In genomic region chr11:120550810-120551440, GRCm38 (mm10) we compare ENCODE assay signal across 9 mouse cellular contexts. TPM values are rescaled to one million over a fixed set of nuclear protein-coding genes. Genes with fewer than 3 reads are reported as not detected.
DNase-seq lines count a peak whose midpoint lies in the region; ATAC-seq and TF ChIP-seq lines count a peak whose summit lies in the region.
"Had no signal": no experiment of that assay in that cellular context is flagged by ENCODE, and none has a peak within 500 bp of the region (broad histone marks: within the 10 kb centered on the region; RNA-seq: fewer than 3 reads in every experiment).

Ppp1r27 (minus strand) TSS chr11:120551132.

- H3K27me3 ChIP-seq in heart, embryonic 12.5 days (replicated peaks), result no peaks in the 10 kb centered on the region
- H3K27me3 ChIP-seq in G1E (ENCODE audit: insufficient read depth, low read length), result peaks cover 16% of the 10 kb centered on the region
- no peaks in the 10 kb centered on the region for H3K27me3 ChIP-seq in liver, embryonic 16.5 days (ENCODE audit: control insufficient read depth, insufficient read depth, low read depth, low read length)

- no peak for DNase-seq in heart, adult 18-20 months
- no peak for DNase-seq in G1E (ENCODE audit: low spot score)
- DNase-seq in gastrocnemius, postnatal 25 days, result peak; percentile 68
- no peak for DNase-seq in right cerebral cortex, adult 2 months (ENCODE audit: low spot score in 2 of 2)
- DNase-seq in layer of hippocampus, adult 9-11 months, result no peak
- no peak for DNase-seq in kidney, adult 8-10 months

- H3K27ac ChIP-seq in heart, embryonic 12.5 days (ENCODE audit: poor library complexity, severe bottlenecking), result peak within 1 kb of the TSS; percentile 97; the same call in 1 of the 2 replicates
- no peak within 1 kb of the TSS for H3K27ac ChIP-seq in liver, embryonic 16.5 days (ENCODE audit: low read length)

- TF ChIP-seq CTCF in G1E (IDR thresholded peaks at IDR 0.05; ENCODE audit: low read depth, low read length), result no peak

- peak within 1 kb of the TSS; percentile 98 for H3K9ac ChIP-seq in heart, embryonic 12.5 days
- peak within 1 kb of the TSS; percentile 93 for H3K9ac ChIP-seq in liver, embryonic 16.5 days (ENCODE audit: low read depth, low read length)

- no peaks in the 10 kb centered on the region for H3K9me3 ChIP-seq in heart, embryonic 12.5 days (replicated peaks)
- H3K9me3 ChIP-seq in G1E (replicated peaks), result no peaks in the 10 kb centered on the region
- no peaks in the 10 kb centered on the region for H3K9me3 ChIP-seq in liver, embryonic 16.5 days (replicated peaks; ENCODE audit: control insufficient read depth, low read length)

- peaks cover 3% of the 10 kb centered on the region; the same call in 1 of the 2 replicates for H3K36me3 ChIP-seq in heart, embryonic 12.5 days
- peaks cover 39% of the 10 kb centered on the region for H3K36me3 ChIP-seq in G1E (replicated peaks)
- no peaks in the 10 kb centered on the region for H3K36me3 ChIP-seq in liver, embryonic 16.5 days (ENCODE audit: control insufficient read depth, insufficient read depth)

- 92% methylated on average over 28 of the region's 28 CpGs for WGBS in heart, embryonic 12.5 days
- WGBS in liver, embryonic 16.5 days (ENCODE audit: insufficient replicate concordance), result 89% methylated on average over 28 of the region's 28 CpGs

- peaks cover 40% of the 10 kb centered on the region for H3K4me1 ChIP-seq in heart, embryonic 12.5 days (replicated peaks)
- peaks cover 39% of the 10 kb centered on the region for H3K4me1 ChIP-seq in G1E (ENCODE audit: insufficient read depth, low read depth, low read length)
- H3K4me1 ChIP-seq in liver, embryonic 16.5 days (ENCODE audit: control insufficient read depth, low read depth, low read length), result peaks cover 27% of the 10 kb centered on the region

- no peak for ATAC-seq in heart, embryonic 12.5 days (ENCODE audit: insufficient number of reproducible peaks, low FRiP score)
- no peak for ATAC-seq in G1E (ENCODE audit: extremely low read depth, insufficient number of reproducible peaks, low FRiP score, poor library complexity, severe bottlenecking)
- ATAC-seq in liver, embryonic 16.5 days (ENCODE audit: low read depth), result no peak

- H3K4me2 ChIP-seq in heart, embryonic 12.5 days, result peak within 1 kb of the TSS; percentile 91
- H3K4me2 ChIP-seq in liver, embryonic 16.5 days (ENCODE audit: low read depth, low read length), result peak within 1 kb of the TSS; percentile 93

- H3K4me3 ChIP-seq in heart, embryonic 12.5 days, result peak within 1 kb of the TSS; percentile 95
- H3K4me3 ChIP-seq in G1E (ENCODE audit: low read depth, low read length), result peak within 1 kb of the TSS; percentile 87
- peak within 1 kb of the TSS; percentile 78 for H3K4me3 ChIP-seq in liver, embryonic 16.5 days (ENCODE audit: low read depth, low read length)

RNA-seq across cellular contexts. Expression of gene Ppp1r27, which starts in this region (rescaled TPM):
- not detected in 2 replicates for polyA plus RNA-seq in heart, embryonic 12.5 days (2016; fragmentation: Nextera tagmentation; extraction: Ambion mirVana)
- under 1 TPM in 1 of 2 experiments, not detected in 1; 0.35 TPM for total RNA-seq in heart, adult 18-20 months (2021)
- not detected in 2 replicates for total RNA-seq in G1E (2014; fragmentation: Nextera tagmentation)
- total RNA-seq in G1E (2017), result not detected in 2 replicates
- not detected in 2 replicates for polyA plus RNA-seq in G1E (2012)
- 100 to 1,000 TPM in 1 of 2 experiments, 10 to 100 TPM in 1; 92.3 to 377 TPM for total RNA-seq in gastrocnemius, postnatal 25 days (2021)
- polyA plus RNA-seq in liver, embryonic 16.5 days (2015; fragmentation: Nextera tagmentation; extraction: Ambion mirVana), result 0.20 and 1.2 TPM in 2 replicates
- total RNA-seq: hematopoietic stem cell, adult 5-6 weeks had no signal

Comparison
In these comparisons a context has a peak if more than half of its experiments do, and no peak if none do; other contexts are left out.
1. RNA of gene Ppp1r27 (total RNA-seq): 92.3 to 377 TPM in gastrocnemius, postnatal 25 days; 0.35 TPM in heart, adult 18-20 months and not detected in G1E; every median in the first group is over 10 times any median in the second.
2. Peak in every context shown above with its lines, with median percentiles within 50 percentile points of each other: H3K4me3 ChIP-seq.